Mouse (Mus musculus) c-Kit-positive CD71-negative TER-119-negative erythroid progenitor cells, embryonic 14.5 days (primary cell): ENCODE measurements around the gene Sectm1b.
"Not testable (repeated sequence)": the region's sequence is repeated elsewhere in the genome, so short reads cannot be mapped to it uniquely, and the experiment has no call there.

ENCODE experiments used
- DNase-seq: peaks from one replicate; pipeline ENCODE4 v3.0.0-alpha.2; 2013; ENCODE audit warnings: low read depth

Sectm1b gene

GRCm38 (mm10) chr11:121069662-121070061, 6.3 kb upstream of the Sectm1b start:
- not testable (repeated sequence) for DNase-seq

- DNase-seq = no peak
Measured at GRCm38 (mm10) chr11:121067895-121068294, 4.5 kb upstream of the Sectm1b start.

- DNase-seq = no peak
Measured at GRCm38 (mm10) chr11:121064197-121064596, 828 bp upstream of the Sectm1b start.

- no peak for DNase-seq
Measured at GRCm38 (mm10) chr11:121061615-121062014, 1.8 kb downstream of the Sectm1b start.

GRCm38 (mm10) chr11:121060401-121061067, 2.8 kb downstream of the Sectm1b start:
- not testable (repeated sequence) for DNase-seq

- DNase-seq = no peak
Measured at GRCm38 (mm10) chr11:121059471-121059870, 3.9 kb downstream of the Sectm1b start.

- no peak for DNase-seq
Measured at GRCm38 (mm10) chr11:121058956-121059355, 4.4 kb downstream of the Sectm1b start.

- no peak for DNase-seq
Measured at GRCm38 (mm10) chr11:121058122-121058521, 5.2 kb downstream of the Sectm1b start.

- DNase-seq = no peak
Measured at GRCm38 (mm10) chr11:121056536-121057236, 6.7 kb downstream of the Sectm1b start.

GRCm38 (mm10) chr11:121053536-121053935, 9.8 kb downstream of the Sectm1b start:
- DNase-seq = peak; percentile 78

GRCm38 (mm10) chr11:121052387-121052786, 11.0 kb downstream of the Sectm1b start:
- no peak for DNase-seq

- no peak for DNase-seq
Measured at GRCm38 (mm10) chr11:121051793-121052192, 11.6 kb downstream of the Sectm1b start.

GRCm38 (mm10) chr11:121049840-121050239, 13.5 kb downstream of the Sectm1b start:
- no peak for DNase-seq

- no peak for DNase-seq
Measured at GRCm38 (mm10) chr11:121047826-121048399, 15.5 kb downstream of the Sectm1b start.

- DNase-seq = no peak
Measured at GRCm38 (mm10) chr11:121045286-121045685, 18.1 kb downstream of the Sectm1b start.

- not testable (repeated sequence) for DNase-seq
Measured at GRCm38 (mm10) chr11:121043025-121043424, 20.3 kb downstream of the Sectm1b start.

- DNase-seq = no peak
Measured at GRCm38 (mm10) chr11:121042480-121042879, 20.9 kb downstream of the Sectm1b start.

GRCm38 (mm10) chr11:121041636-121042035, 21.7 kb downstream of the Sectm1b start:
- no peak for DNase-seq

- DNase-seq = peak; percentile 86
Measured at GRCm38 (mm10) chr11:121041212-121041611, 22.2 kb downstream of the Sectm1b start.

- no peak for DNase-seq
Measured at GRCm38 (mm10) chr11:121039302-121039701, 24.1 kb downstream of the Sectm1b start, which contains the start of gene Cd7. TSS of gene Cd7 (minus strand) at chr11:121039418.

- DNase-seq = no peak
Measured at GRCm38 (mm10) chr11:121038366-121039240, 24.8 kb downstream of the Sectm1b start.

GRCm38 (mm10) chr11:121033118-121033517, 30.3 kb downstream of the Sectm1b start:
- DNase-seq = no peak
